Mouse (Mus musculus): ENCODE measurements around the gene Inhbc.
A peak's percentile ranks its signal among the peaks of the same experiment; 100 is the strongest.

Gene Inhbc

DNA sequence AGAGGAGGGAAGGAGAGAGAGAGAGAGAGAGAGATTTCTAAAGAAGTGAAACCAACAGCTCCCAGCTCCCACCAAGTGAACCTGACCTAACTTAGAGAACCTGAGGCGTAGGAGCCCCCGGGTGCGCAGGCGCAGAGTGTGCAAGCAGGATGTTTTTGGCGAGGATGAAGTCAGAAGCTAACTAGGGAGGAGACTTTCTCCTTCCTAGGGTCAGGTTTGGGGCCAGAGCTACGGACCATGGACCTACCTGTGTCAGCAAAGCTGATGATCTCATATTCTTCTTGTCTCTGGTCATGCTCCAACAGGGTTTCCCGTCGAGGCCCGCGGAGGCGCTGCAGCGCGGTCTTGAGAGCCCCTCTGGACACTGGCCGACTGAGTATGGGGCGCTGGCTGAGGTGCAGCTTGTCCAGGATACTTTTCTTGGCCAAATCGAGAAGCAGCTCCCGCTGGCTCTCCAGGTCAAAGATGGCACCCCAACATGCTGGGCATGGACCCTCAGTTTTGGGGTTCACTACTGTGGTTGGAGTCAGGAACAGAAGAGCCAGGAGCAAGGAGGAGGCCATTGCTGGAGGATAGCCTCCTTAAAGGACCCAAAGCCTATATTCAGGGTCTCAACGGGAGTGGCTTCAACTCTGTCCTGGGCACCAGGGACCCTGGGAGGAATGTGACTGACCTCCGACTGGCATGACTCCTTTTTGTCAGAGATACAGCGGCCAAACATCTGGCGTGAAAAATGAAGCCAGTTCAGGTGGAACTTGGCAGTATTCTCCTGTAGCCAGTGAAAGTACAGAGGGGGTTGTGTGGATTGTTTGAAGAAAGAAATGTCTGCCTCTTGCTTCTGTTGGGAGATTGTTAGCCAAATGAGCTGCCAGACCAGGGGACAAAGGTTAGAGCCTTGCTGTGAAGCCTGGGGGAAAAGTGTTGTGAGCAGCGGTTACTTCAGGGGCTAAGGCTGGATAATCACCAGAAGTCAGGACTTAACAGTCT lies at the start of gene Inhbc:
Inhbc (minus strand) TSS at position 598 of the 987 bp plus-strand sequence.
- DNase-seq (ENCODE audit: low read depth, low spot score), result no peak

DNA sequence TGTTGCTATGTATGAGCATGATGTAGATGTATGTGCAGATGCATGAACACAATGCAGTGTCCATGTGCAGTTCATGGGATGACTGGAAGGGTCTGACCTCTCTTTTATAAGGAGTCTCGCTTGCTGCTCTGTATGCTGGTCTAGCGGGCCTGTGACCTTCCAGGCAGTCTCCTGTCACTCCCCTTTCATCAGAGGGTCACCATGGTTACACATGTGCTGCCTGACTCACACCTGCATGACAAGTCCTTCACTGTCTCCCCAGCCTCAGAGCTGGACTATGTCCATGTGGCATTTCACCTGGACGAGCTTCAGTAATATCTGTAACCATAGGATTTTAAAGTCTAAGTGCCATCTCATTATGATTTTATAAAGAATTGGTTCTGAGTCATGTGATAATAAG lies 43.9 kb upstream of the Inhbc start:
- no peak for DNase-seq (ENCODE audit: low read depth, low spot score)

DNA sequence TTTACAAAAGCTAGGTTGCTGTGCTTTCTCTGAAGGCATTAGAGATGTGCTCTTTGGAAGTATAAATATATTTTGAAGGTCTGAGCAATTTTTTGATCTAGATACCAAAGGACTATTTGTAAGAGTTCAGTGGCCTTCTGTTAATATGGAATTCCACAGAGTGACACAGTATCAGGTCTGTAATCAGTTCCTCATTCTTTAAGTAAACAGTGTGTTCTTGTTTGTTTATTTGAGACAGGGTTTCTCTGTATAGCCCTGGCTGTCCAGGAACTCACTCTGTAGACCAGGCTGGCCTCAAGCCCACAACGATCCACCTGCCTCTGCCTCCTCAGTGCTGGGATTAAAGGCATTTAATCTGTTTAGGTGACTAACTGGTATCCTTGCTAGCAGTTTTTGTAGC lies 43.4 kb upstream of the Inhbc start:
- no peak for DNase-seq (ENCODE audit: low read depth, low spot score)

DNA sequence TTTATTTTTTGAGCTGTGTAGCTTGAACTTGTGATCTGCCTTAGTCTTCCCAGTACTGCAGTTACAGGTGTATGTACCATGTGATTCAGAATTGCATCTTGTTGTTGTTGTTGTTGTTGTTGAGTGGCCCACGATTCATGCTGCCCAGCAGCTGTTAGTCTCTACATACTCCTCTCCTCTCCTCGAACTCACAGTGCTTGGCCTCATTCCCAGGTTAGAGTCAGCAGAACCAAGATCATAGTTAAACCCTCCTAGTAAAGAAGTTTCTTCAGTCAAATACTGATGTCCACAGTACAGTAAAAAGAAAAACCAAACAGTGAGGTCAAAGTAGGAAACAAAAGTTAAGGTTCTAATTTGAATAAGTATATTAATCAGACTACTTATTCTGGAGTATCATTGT lies 42.5 kb upstream of the Inhbc start:
- no peak for DNase-seq (ENCODE audit: low read depth, low spot score)

DNA sequence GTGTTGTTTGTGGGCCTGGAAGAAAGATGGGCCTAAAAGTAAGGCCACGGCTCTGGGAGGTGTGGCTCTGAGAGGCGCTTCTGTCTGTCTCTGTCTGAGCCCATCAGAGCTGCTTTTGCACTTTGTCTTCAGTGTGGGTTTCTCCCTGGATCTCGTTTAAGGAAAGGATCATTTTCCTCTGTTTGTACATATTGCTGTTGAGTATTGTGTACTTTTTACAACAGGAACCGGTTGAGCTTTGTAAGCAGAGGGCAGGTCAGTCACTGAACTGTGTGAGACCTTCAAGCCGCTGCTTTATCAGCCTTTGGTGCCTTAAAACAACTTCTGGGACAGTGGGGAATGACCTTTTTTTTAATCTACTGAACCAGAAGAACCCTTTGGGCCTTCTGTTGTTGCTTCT lies 41.9 kb upstream of the Inhbc start:
- no peak for DNase-seq (ENCODE audit: low read depth, low spot score)

DNA sequence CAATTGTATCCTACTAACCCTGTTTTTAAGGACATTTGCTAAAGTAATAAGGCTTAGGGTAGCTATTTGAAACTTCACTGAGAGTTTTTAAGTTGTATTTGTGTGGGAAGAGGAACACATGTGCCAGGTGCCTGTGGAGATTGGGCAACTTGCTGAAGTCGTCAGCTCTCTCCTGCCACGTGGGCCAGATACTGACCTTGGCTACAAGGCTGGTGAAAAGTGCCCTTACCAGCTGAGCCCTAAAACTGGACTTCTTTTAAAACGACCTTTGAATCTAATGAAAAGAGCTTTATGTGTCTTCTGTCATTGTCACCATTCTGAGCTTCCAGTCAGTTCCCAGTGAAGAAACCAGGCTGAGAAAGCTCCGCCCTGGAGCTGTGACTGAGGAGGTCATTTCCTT lies 37.2 kb upstream of the Inhbc start:
- no peak for DNase-seq (ENCODE audit: low read depth, low spot score)

DNA sequence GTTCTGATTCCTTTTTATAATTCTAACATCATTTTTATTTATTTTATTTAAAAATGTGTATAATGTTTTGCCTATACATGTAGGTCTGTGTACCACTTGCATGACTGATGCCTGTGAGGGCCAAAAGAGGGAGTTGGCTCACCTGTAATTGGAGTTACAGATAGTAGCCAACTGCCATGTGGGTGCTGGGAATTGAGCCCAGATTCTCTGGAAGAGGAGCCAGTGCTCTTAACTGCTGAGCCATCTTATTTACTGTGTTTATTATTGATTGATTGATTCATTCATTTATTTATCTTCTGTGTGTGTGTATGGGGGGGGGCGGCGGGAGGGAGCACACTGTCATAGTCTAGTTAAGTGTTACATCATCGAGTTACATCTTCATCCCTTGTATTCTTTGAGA lies 34.5 kb upstream of the Inhbc start:
- DNase-seq (ENCODE audit: low read depth, low spot score), result no peak

DNA sequence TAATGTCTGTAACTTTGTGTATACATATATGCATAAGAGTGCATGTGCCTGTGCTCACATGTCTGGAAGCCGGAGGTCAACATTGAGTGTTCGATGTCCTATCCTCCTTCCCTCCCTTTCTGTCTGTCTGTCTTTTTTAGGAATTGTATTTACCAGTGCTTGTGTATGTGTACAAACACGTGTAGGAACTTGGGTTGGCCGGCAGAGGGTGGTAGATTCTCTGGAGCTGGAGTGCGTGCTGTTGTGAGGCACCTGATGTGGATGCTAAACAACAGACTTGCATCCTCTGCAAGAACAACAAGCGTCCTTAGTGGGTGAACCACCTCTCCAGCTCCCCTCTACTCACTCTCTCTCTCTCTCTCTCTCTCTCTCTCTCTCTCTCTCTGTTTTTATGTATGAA lies 21.5 kb upstream of the Inhbc start:
- DNase-seq (ENCODE audit: low read depth, low spot score), result no peak

DNA sequence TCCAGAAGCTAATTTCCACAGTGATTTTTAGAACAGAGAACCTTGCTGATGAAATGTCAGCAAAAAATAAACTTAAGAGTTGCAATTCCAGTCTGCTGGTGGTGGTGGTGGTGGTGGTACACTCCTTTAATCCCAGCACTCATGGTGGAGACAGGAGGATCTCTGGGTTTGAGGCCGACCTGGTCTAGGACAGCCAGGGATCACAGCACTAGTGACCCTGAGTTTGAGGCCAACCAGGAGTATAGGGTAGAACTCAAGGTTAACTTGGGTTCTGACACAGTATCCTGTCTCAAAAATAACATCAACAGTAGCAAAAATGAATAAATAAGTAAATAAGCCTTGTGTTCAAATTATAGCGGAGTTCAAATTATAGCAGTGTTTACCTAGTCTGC lies 11.5 kb upstream of the Inhbc start:
- DNase-seq (ENCODE audit: low read depth, low spot score), result no peak

DNA sequence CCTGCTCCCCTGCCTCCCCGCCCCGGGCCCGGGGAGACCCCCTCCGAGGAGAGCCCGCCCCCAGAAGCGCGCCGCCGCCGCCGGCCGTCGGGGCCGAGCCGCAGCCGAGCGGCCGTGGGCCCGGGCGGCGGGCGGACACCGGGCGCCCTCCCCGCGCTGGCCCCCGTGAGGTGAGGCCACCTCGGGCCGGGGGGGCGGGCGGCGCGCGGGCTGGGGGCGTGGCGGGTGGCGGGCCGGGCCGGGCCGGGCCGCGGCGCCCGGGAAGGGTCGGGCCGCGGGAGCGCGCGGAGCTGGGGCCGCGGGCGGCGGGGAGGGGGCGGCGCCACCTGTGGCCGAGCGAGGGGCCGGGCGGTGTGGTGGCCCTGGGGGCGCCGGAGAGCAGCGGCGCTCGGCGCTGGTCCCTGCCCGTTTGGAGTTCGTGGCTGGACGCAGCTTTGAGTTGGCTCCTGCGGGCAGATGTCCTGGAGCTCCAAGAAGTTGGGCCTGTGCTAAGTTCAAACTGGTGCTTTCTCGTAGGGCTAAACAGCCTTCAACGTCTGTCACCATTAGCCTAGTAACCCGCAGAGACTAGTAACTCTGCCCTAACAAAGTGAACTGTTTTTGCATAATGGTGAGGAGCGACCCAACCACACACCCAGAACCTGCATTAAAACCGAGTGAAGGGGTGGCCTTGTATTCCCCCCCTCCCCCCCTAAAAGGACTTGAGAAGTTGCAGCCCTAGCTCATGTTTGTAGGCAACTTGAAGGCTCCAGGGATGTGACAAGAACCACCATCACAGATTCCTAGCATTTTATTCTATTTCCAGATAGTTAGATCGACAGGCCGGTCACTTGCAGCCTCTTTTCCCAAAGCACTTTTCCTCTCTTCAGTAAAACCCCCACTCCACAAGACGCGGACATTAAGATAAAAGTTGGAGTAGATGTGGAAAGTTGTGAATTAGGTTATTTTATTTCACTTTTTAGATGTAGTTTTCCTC lies 10.8 kb upstream of the Inhbc start:
- no peak for DNase-seq (ENCODE audit: low read depth, low spot score)

DNA sequence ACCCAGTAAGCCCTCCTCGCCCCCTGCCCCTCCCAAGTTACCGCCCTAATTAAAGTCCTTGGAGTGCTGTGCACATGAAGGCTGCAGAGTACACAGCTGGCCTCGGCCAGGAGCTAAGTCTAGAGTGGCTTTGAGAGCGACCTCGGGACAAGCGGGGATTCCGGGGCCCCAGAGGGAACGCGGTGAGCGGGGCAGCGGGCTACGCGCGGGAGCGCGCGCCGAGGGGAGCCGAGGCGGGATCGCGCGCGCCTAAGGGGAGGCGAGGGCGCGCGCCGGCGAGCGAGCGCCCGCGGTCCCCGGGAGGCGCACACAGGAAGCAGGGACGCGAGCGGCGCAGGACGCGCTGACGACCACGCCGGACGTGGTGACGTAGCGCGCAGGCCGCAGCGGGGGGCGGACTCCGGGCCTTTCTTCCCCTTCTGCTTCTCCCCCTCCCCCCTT lies 10.0 kb upstream of the Inhbc start, which contains the start of gene R3hdm2:
R3hdm2 (plus strand) TSS at position 77 of the 441 bp plus-strand sequence.
- peak; percentile 80 for DNase-seq (ENCODE audit: low read depth, low spot score)

DNA sequence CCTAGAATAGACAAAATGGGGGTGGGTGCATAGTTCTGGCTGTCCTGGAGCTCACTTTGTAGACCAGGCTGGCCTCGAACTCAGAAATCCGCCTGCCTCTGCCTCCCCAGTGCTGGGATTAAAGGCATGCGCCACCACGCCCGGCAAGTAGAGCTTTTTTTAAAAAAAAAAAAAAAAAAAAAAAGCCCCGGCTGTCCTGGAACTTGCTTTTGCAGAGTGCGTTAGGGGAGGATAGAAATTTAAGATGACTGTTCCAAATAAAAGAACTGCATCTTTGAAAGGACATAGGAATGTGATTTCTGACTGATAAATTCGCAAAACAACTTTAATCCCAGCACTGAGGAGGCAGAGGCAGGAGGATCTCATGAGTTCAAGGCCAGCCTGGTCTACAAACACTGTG lies 9.4 kb upstream of the Inhbc start:
- no peak for DNase-seq (ENCODE audit: low read depth, low spot score)

DNA sequence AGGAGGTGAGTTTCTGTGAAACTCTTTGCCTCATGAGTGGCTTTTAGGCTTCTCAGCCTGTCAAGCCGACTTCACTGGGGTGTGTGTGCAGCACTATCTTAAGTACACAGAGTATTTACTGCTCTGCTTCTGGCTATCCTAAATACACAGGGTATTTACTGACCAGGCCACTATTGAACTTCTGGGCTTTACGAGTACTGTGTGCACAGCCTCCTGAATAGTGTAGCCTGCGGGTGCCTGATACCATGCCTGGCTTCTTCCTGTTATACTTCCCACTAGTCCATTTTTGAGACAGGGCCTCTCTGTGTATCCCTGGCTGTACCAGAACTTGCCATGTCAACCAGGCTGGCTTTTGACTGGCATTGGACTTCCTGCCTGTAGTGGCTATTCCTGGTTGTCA lies 7.5 kb upstream of the Inhbc start:
- no peak for DNase-seq (ENCODE audit: low read depth, low spot score)

DNA sequence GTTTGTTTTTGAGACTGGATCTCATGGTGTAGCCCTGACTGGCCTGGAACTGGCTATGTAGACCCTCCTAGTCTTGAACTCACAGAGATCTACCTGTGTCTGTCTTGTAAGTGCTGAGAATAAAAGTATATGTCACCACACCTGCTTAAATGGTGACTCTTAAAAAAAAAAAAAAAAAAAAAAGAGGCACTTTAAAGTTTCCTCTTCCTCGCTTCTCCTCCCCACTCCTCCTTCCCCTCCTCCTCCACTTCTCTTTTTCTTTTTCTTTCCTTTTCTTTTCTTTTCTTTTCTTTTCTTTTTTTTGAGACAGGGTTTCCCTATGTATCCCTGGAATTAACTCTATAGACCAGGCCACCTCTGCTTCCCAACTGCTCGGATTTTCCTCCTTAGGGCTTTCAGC lies 792 bp upstream of the Inhbc start:
- DNase-seq (ENCODE audit: low read depth, low spot score), result no peak

DNA sequence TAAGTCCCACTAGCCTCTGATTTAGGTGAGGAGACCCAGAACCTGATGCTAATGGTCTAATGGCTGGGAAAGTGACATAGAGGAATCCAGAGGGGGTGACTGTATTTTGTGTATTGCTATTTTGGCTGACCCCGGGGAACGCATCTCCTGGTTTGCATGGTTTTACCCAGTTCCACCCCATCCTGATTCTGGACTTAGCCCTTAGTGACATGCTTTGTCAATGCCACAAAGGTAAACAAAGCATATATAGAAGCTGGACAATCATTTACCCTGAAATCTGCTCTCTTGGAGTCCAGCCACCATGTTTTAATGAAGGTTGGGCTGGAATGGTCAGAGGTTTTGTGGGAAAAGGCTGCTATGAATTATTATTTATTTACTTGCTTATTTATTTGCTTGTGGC lies 2.0 kb downstream of the Inhbc start:
- DNase-seq (ENCODE audit: low read depth, low spot score), result no peak

DNA sequence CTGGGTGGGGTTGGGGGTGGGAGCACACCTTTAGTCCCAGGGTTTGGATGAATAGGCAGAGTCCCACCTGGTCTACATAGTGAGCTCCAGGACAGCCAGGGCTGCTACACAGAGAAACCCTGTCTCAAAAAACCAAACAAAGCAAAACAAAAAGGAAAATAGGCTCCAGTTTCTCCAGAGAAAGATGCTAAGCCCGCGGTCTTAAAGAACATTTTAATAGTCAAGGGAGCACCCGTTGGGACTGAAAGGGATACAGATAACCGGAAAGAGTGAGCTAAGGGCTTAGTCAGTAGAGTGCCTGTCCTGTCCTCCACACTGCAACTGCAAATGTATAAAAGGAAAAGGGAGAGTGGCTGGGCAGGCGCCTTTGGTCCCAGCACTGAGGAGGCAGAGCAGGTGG lies 3.1 kb downstream of the Inhbc start:
- no peak for DNase-seq (ENCODE audit: low read depth, low spot score)

DNA sequence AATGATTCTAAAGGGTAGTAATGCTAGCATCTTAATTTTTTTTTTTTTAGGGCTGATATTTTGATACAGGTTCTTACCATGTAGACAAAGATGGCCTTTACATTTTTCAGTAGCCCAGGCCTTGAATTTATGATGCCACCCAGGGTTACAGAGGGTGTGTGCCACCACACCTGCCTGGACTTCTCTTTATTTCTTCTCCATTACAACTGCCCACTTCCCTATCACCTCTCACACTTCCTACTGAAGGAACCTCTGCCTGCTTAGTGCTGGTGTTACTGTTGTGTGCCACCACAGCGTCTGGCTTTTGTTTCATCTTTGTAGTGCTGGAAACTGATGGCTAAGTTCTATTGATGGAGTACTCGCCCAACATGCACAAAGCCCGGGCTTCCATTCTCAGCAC lies 9.5 kb downstream of the Inhbc start:
- DNase-seq (ENCODE audit: low read depth, low spot score), result no peak

DNA sequence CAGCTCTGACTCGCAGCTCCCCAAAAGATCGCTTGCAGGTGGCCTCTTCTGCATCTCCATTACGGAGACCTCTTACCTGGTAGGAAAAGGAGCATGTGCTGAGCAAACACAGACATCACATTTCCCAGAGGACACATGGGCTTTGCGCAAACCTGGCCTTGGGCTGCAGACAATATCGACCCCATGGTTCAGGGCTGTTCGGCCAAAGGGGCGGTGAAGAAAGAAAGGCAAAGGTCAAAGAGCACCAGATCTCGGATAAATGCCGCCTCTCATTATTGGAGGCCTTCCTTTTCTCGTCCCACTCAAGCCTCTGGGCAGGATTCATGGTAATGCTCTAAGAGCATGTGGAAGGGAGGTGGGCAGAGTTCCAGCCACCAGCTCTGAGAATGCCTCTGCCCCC lies 14.9 kb downstream of the Inhbc start:
- DNase-seq (ENCODE audit: low read depth, low spot score), result no peak

DNA sequence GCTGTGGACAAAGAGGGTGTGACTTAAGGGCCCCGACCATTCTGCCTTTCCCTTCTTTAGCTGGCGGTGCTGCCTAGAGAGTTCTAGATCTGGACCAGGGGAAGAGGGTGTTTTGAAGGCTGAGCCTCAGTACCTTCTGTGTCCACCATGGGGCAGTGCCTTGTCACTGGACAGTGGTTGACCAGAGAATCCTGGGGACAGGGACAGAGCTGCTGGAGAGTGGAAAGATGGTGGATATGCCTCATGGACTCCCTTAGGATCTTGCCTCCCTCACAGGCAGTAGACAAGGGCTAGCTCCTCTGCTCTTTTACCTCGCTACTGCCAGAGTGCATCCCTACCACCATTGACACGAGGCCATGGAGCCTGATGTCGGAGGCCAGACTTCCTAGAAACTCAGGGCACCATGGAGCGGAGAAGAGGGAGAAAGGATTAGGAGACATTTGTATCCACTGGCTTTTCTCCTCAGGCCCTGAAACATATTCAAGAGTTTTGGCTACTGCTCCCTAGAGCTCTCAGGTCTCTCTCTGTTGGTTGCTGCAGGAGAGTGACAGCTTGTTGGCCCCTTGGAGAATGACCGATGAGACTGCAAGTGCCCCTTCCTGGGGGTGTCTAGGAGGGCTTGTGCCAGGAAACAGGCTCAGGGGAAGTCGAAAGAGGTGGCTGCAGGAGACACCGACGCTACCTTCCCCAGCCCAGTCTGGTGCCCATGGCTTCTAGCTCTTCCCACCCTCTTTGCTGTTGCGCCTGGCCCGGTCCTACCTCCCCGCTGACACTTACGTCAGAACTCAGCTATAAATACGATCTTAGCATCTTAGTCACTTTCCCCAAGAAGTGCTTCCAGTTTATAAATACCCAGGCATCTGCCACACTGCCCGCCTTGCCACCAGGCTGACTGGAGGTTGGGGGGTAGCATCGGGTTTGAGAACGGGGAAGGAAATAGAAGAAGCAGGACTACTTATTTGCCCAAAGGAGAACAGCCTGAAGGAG lies 16.0 kb downstream of the Inhbc start, which contains the start of gene Inhbe:
Inhbe (minus strand) TSS at position 503 of the 987 bp plus-strand sequence.
- DNase-seq (ENCODE audit: low read depth, low spot score), result no peak

DNA sequence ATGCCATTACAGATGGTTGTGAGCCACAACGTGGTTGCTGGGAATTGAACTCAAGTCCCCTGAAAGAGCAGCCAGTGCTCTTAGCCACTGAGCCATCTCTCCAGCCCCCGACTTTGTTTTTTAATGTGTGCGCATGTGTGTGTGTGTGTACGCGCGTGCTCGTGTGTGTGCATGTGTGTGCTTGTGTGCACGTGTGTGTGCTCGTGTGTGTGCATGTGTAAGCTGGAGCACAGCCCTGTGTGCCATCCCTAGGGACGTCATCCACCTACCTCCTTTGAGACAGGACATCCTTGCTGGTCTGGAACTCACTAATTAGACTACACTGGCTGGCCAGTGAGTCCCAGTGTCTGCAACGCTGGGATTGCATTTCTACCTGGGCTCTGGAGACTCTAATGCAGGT lies 17.5 kb downstream of the Inhbc start:
- DNase-seq (ENCODE audit: low read depth, low spot score), result no peak

DNA sequence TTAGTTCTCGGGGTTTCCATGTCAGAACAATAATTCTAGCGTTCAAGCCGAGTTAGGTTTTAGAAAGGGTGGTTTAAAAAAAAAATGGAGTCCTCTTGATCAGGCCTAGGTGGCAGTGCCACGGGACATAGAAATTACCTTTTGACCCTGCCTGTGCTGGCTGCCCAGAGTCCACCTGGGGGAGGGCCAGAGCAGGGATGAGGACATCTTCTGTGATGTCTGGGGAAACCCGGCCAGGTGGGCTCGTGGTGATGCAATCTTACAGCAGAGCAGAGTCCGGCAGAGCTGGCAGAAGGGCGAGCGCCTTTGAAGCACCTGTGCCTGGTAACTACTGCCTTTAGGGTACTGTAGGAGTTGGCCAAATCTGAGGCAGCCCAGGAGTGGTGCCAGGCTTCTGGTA lies 18.0 kb downstream of the Inhbc start:
- no peak for DNase-seq (ENCODE audit: low read depth, low spot score)
